Mouse (Mus musculus) right cerebral cortex, postnatal 36 days (tissue): ENCODE measurements around the gene Pou4f2.

Experiments
- DNase-seq, 2 experiments: peaks; one replicate each; pipeline ENCODE4 v3.0.0; 2022; ENCODE audit warnings: low spot score in 2 of 2, mixed read lengths in 1 of 2

The Pou4f2 gene

DNA sequence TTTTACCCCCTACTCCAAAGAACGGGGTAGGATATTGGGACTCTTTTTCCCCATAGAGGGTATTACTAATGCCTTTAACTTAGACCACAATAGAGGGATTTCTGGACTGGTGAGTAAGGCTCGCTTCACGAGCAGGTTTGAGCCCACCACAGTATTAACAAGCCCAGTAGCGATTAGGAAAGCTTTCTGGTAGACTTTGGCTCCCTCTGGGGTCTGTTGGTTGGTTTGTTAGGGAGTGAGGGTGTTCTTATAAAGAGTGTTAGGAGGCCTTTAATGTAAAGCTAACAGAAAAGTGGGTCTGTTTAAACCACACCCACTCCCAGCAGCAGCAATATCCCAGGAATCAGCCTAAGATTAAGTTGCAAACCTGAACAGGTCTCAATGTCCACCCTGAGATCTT, 17.2 kb downstream of the Pou4f2 start:
- no peak for DNase-seq

DNA sequence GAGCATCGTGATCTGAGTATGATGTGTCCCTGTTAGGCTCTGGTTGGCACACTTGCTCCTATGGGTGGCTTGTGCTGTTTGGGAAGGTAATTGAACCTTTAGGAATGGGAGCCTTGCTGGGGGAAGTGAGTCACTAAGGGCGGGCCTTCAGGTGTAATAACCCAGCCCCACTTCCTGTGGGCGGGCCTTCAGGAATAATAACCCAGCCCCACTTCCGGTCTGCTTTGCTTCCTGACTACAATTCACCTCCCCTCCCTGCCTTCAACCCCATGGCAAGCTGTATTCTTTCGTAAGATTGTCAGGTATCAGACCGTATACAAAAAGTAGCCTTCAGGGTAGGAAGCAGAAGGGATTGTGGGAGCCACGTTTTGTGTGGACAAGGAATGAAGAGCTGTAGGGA, 45.7 kb downstream of the Pou4f2 start:
- DNase-seq: no peak
